Mouse (Mus musculus) stomach, postnatal 0 days (tissue): ENCODE measurements around the gene Phxr2.

ENCODE experiments used
- CTCF ChIP-seq: IDR thresholded peaks from 2 replicates; pipeline ENCODE4 v1.5.1; 2016; ENCODE audit warnings: antibody characterized with exemption, low read depth, mild to moderate bottlenecking, moderate library complexity
- EP300 ChIP-seq: optimal IDR thresholded peaks from 2 replicates; pipeline ENCODE3; 2016; ENCODE audit warnings: antibody characterized with exemption

DNA sequence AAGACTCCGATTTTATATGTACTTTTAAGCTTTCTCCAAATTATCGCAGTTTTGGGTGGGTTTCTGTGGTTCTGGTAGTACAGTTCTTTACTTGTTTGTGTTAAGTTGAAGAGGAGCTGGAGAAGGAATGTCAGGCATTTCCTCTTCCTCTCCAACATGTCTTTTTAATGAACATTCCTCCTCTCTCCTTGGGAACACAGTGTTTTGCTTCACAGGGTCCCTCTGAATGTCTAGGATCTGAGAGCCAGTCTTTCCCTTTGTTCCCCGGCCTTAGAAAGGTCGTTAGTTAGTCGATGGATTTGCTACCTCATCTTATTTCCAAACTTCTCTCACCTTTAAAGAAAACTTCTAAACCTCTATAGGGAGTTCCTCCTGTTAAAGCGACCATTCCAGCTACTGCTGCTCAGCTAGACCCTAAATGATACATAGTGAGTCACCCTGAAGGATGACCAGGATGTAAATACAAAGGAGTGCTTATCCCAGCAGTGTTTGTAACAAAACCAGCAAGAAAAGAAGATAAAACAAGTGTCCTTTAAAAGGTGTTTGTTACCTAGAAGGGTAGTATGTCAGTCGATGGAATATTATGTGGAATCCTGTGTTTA lies 46.9 kb upstream of the Phxr2 start:
- TF ChIP-seq CTCF, result no peak
- no peak for TF ChIP-seq EP300
